ENCODE assay signal across 8 mouse cellular contexts in genomic region chr11:120218176-120218856, GRCm38 (mm10). TPM values are rescaled to one million over a fixed set of nuclear protein-coding genes. Genes with fewer than 3 reads are reported as not detected.
DNase-seq lines count a peak whose midpoint lies in the region; ATAC-seq lines count a peak whose summit lies in the region.

No protein-coding gene starts in this region.

- H3K9ac ChIP-seq in heart, embryonic 15.5 days = no peak overlapping the region
- no peak overlapping the region for H3K9ac ChIP-seq in lung, embryonic 16.5 days (ENCODE audit: low read length)
- no peak overlapping the region for H3K9ac ChIP-seq in embryonic facial prominence, embryonic 12.5 days
- H3K9ac ChIP-seq in liver, embryonic 11.5 days (ENCODE audit: low read depth, low read length) = no peak overlapping the region

- peaks cover 62% of the 10 kb centered on the region for H3K4me1 ChIP-seq in heart, embryonic 15.5 days (replicated peaks)
- H3K4me1 ChIP-seq in lung, embryonic 16.5 days (replicated peaks; ENCODE audit: control insufficient read depth, insufficient read depth, low read length) = peaks cover 33% of the 10 kb centered on the region
- peaks cover 43% of the 10 kb centered on the region for H3K4me1 ChIP-seq in embryonic facial prominence, embryonic 12.5 days
- H3K4me1 ChIP-seq in liver, embryonic 11.5 days (replicated peaks; ENCODE audit: control insufficient read depth, insufficient read depth, low read length) = peaks cover 49% of the 10 kb centered on the region

- intact Hi-C loops in heart, postnatal 25 days (cut with DNase I) = no loop called here

- ATAC-seq in heart, embryonic 15.5 days (replicated peaks; ENCODE audit: insufficient number of reproducible peaks, insufficient read depth, low FRiP score, low read depth) = no peak
- ATAC-seq in lung, embryonic 16.5 days (ENCODE audit: low read depth) = no peak
- ATAC-seq in embryonic facial prominence, embryonic 12.5 days (ENCODE audit: insufficient number of reproducible peaks, insufficient read depth, low FRiP score, low TSS enrichment) = no peak
- no peak for ATAC-seq in liver, embryonic 11.5 days (replicated peaks; ENCODE audit: low FRiP score)

- no peak overlapping the region for H3K4me3 ChIP-seq in heart, embryonic 15.5 days
- H3K4me3 ChIP-seq in lung, embryonic 16.5 days (ENCODE audit: low read length) = peak overlapping the region; percentile 13
- no peak overlapping the region for H3K4me3 ChIP-seq in embryonic facial prominence, embryonic 12.5 days
- H3K4me3 ChIP-seq in liver, embryonic 11.5 days (ENCODE audit: low read depth, low read length) = no peak overlapping the region

- WGBS in heart, embryonic 15.5 days = 78% methylated on average over 17 of the region's 17 CpGs
- 85% methylated on average over 17 of the region's 17 CpGs for whole genome bisulfite sequencing in lung, embryonic 16.5 days
- WGBS in embryonic facial prominence, embryonic 12.5 days = 89% methylated on average over 17 of the region's 17 CpGs
- 59% methylated on average over 17 of the region's 17 CpGs for WGBS in liver, embryonic 11.5 days

- no peaks in the 10 kb centered on the region for H3K36me3 ChIP-seq in heart, embryonic 15.5 days
- H3K36me3 ChIP-seq in lung, embryonic 16.5 days (ENCODE audit: control insufficient read depth, insufficient read depth, low read length) = peaks cover 4% of the 10 kb centered on the region; the same call in 1 of the 2 replicates
- no peaks in the 10 kb centered on the region for H3K36me3 ChIP-seq in embryonic facial prominence, embryonic 12.5 days
- no peaks in the 10 kb centered on the region; the same call in 1 of the 2 replicates for H3K36me3 ChIP-seq in liver, embryonic 11.5 days (ENCODE audit: control insufficient read depth, insufficient read depth, low read length)

- peak overlapping the region; percentile 59 for H3K27ac ChIP-seq in heart, embryonic 15.5 days
- H3K27ac ChIP-seq in lung, embryonic 16.5 days (ENCODE audit: low read length) = peak overlapping the region; percentile 88
- H3K27ac ChIP-seq in embryonic facial prominence, embryonic 12.5 days = 0 out of 2 replicates have a peak overlapping the region, but pooled peaks have one; percentile 4
- peak overlapping the region; percentile 40 for H3K27ac ChIP-seq in liver, embryonic 11.5 days (ENCODE audit: low read depth, low read length)

- H3K27me3 ChIP-seq in heart, embryonic 15.5 days = no peaks in the 10 kb centered on the region
- no peaks in the 10 kb centered on the region for H3K27me3 ChIP-seq in lung, embryonic 16.5 days (ENCODE audit: control insufficient read depth, insufficient read depth, low read depth, low read length)
- no peaks in the 10 kb centered on the region for H3K27me3 ChIP-seq in embryonic facial prominence, embryonic 12.5 days
- no peaks in the 10 kb centered on the region; the same call in 1 of the 2 replicates for H3K27me3 ChIP-seq in liver, embryonic 11.5 days (replicated peaks; ENCODE audit: control insufficient read depth, insufficient read depth, low read length)

- H3K4me2 ChIP-seq in heart, embryonic 15.5 days = no peak overlapping the region
- peak overlapping the region; percentile 35 for H3K4me2 ChIP-seq in lung, embryonic 16.5 days (ENCODE audit: low read depth, low read length)
- no peak overlapping the region for H3K4me2 ChIP-seq in embryonic facial prominence, embryonic 12.5 days (replicated peaks)
- peak overlapping the region; percentile 44 for H3K4me2 ChIP-seq in liver, embryonic 11.5 days

- no peaks in the 10 kb centered on the region for H3K9me3 ChIP-seq in heart, embryonic 15.5 days (replicated peaks)
- peaks cover 6% of the 10 kb centered on the region for H3K9me3 ChIP-seq in lung, embryonic 16.5 days (ENCODE audit: control insufficient read depth, low read length)
- H3K9me3 ChIP-seq in embryonic facial prominence, embryonic 12.5 days = peaks cover 4% of the 10 kb centered on the region; the same call in 1 of the 2 replicates
- no peaks in the 10 kb centered on the region for H3K9me3 ChIP-seq in liver, embryonic 11.5 days (ENCODE audit: control insufficient read depth, low read length)

- DNase-seq in heart, postnatal 25 days (ENCODE audit: low spot score) = no peak
- no peak for DNase-seq in lung, postnatal 36 days
- DNase-seq in liver, embryonic 11.5 days (ENCODE audit: low spot score) = no peak
- no peak for DNase-seq in embryo, embryonic 9.5 days (ENCODE audit: extremely low spot score)
- no peak for DNase-seq in embryo, embryonic 11 days

RNA-seq across cellular contexts. Expression of gene Bahcc1, which starts 14.4 kb away (rescaled TPM):
- polyA plus RNA-seq in heart, embryonic 15.5 days (2015; fragmentation: Nextera tagmentation; extraction: Ambion mirVana) = 4.2 and 5.7 TPM in 2 replicates
- 1 to 10 TPM; 7.8 to 8.3 TPM for total RNA-seq in heart, postnatal 25 days (2021)
- polyA plus RNA-seq in lung, embryonic 16.5 days (2015; fragmentation: Nextera tagmentation; extraction: Ambion mirVana) = 7.0 and 7.5 TPM in 2 replicates
- polyA plus RNA-seq in embryonic facial prominence, embryonic 12.5 days (2016; fragmentation: Nextera tagmentation; extraction: Ambion mirVana) = 16.8 and 18.8 TPM in 2 replicates
- 6.7 and 8.8 TPM in 2 replicates for polyA plus RNA-seq in liver, embryonic 11.5 days (2014; fragmentation: Nextera tagmentation; extraction: Ambion mirVana)

Comparison
In these comparisons a context has a peak if more than half of its experiments do, and no peak if none do; other contexts are left out.
1. H3K27ac ChIP-seq: peak in every context shown above with its lines; median percentile 88 in lung, embryonic 16.5 days; 59 in heart, embryonic 15.5 days; 40 in liver, embryonic 11.5 days; 4 in embryonic facial prominence, embryonic 12.5 days.
2. H3K4me2 ChIP-seq: peak in lung, embryonic 16.5 days (single experiment) and liver, embryonic 11.5 days (single experiment); none in heart, embryonic 15.5 days (single experiment) and embryonic facial prominence, embryonic 12.5 days (single experiment).